Mouse (Mus musculus) gonadal fat pad, adult 2 months (tissue): Measurements from ENCODE around the gene Serpinh1. TPM values are rescaled to one million over a fixed set of nuclear protein-coding genes. Genes with fewer than 3 reads are reported as not detected.

Experiments
- DNase-seq: peaks from one replicate; pipeline ENCODE4 v3.0.0-alpha.2; 2012; ENCODE audit warnings: low read depth
- polyA plus RNA-seq: library from polyadenylated mRNA; depleted of rRNA; stranded (reverse); fragments of >200 nt; gene quantifications from 2 replicates; pipeline ENCODE4 v1.2.3, GENCODE M21; 2012; rRNA removed

Gene Serpinh1
- polyA plus RNA-seq: 283 and 502 TPM in 2 replicates

DNA sequence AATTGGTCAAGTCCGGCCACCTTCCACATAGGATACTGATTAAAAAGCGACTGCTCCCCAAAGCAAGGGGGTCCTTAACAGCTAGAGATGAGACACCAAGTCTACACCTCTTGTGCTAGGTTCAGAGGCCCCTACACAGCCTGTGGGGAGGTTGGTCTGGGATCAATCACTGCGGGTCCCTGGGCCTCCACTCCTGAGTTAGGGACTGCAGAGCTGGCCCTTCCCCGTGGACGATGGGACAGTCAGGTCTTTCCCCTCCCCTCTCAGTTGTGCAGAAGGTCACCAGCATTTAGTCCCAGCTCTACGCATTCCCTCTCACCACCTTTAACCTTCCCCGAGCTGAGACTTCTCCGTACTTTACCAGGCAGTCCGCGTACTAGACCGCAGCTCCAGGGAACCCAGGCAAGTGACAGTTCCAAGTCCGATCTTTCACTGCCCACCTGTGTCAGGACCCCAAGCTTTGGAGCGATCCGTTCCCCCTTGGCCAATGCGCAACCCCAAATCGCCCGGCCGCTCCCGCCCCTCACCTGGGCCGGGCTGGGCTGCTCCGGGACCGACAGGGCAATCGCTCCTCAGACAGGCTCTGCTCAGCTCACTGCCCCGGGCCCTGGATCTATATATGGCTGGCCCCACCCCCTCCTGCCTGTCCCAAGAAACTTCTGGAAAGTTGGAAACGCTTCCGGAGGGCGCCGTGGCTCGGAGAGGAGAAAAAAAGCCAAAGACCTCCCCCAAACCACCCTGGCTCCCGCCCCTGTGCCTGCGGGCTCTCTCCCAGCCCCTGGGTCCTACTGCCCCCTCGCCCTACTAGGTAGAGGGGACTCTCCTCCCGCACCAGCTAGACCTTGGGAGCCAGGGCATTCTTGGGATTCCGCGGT, at the start of gene Serpinh1:
Serpinh1 (minus strand) TSS at position 714 of the 875 bp plus-strand sequence.
- DNase-seq: no peak

DNA sequence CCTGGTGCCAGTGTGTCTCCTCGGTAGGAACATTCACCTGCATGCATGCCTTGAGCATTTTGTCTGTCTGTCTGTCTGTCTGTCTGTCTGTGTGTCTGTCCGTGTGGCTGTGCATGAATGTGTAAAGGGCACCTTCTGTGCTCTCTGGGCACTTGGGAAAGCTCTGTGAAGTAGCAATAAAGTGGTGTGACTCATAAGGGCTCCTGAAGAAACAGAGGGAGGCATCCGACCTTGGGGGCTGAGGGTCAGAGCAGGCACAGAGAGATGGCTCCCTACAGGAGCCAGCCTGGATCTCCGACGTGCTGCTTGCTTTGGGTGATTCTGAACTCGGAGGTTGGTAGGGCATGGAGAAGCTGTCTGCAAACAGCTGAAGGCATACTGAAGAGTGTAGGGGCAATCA, 49.4 kb upstream of the Serpinh1 start:
- no peak for DNase-seq

DNA sequence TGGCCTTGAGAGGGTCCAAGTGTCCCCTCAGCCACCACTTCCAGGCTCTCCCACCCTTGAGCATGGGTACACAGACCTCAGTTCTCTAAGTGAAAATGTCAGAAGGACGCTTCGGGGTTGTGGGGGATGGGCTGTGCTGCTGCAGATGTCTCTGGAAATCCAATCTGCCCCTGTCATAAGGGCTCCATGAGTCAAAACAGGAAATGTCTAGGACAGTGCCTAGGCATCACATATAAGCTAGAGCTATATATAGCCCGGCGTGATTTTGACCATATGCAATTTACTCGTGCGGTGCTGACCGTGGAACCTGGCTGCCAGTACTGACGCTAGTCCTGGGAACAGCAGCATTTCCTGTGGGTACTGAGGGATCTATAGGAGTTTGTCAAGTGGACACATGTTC, 48.3 kb upstream of the Serpinh1 start:
- no peak for DNase-seq

DNA sequence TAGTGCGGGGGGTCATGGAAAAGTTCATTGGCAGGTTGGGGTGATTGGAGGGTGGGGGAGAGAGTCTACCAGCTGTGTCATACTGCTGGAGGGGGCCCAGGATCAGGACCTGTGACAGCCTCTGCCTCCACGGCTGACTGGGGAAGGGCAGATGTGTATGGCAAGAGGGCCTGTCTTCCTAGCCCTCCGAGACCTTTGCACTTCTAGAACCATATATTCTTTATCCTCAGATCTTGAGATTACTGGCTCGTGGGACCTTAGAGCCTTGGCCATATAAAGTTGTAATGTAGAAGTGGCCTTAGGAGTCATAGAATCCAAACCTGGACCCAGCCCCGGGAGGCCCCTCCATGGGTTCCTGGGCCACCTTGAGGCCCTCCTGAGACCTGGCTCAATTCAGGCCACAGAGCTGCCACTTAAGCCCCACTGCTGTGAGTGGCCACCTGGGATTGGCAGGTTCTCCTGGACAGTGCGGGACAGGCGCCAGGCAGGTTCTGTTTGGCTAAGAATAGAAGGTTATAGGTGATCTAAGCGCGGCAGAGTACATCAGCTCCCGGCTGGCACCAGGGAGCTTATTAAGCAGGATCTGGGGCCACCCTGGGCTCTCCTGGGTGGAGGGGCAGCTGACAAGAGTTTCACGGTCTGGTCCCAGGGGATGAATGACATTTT, 44.1 kb upstream of the Serpinh1 start:
- DNase-seq: no peak

DNA sequence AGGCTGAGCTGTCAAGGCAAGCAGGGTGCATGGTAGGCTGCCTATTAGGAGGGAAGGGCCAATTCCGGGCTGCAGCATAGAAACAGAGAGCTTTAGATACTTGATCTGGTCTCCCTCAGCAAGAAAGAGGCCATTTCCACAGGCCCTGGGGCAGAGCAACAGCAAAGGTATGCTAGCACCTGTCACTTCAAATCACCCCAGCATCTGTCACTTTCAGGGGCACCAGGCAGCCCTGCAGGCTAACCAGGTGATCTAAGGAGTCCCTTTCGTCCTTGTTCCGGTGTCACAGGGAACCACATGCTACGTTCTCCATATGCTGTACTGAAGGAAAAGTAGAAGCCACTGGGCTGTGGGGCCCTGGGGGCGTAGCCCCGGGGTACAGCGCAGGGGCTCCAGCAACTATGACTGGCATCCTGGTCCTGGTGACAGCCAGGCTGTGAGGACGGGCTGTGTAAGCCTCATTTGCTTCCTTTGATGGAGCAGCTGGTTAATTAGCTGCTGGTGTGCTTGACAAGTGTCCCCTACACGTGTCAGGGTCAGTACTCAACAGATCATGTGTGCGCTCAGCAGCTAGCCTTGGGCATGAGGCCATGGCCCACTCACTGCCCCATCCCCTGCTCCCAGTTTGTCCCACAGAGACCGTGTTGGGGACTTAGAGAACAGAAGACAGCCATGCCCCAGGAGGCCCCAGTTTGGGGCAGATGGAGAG, 43.0 kb upstream of the Serpinh1 start:
- no peak for DNase-seq

DNA sequence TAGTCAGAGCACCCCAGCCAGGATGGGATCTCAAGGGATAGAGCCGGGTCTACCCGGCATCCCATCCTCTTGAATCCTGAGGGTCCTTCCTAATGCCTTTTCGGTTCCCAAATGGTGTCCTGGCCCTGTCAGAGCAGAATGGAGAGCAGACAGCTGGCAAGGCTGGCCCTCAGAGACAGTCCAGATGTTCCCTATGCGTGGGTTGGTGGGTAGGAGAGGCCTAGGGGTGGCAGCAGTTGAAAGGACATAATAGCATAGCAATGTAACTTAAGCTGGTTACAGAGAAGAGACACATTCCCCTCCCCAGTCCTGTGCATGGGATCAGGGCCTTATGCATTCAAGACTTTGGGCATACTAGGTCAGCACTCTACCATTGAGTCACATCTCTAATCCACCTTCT, 42.3 kb upstream of the Serpinh1 start:
- no peak for DNase-seq

DNA sequence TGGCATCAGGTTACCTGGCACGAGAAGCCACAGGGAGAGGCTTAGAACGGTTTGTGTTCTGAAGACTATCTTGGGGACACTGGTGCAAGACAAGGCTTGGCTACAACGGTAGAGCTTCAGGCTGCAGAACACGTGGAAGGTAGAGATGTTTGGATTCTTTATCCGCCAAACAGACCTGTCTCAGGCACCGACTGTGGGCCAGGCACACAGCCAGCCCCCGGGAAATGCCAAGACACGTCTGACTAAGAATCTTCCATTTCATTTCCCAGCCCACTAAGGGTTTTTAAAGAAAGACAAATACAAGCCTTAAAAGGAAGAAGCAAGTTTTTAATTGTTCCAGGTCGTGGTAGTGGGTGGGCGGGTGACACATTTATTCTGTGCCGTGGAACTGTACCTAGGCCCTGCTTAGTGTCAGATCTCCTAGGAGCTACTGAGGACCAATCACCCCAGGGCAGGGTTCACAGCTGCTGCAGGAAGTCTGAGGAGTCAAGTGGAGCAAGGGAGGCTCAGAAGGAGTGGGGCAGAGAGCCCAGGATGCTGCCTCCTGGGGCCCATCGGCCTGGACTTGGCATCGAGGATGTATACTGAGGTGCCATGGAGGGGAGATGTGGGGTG, 40.8 kb upstream of the Serpinh1 start:
- DNase-seq: peak; percentile 75

DNA sequence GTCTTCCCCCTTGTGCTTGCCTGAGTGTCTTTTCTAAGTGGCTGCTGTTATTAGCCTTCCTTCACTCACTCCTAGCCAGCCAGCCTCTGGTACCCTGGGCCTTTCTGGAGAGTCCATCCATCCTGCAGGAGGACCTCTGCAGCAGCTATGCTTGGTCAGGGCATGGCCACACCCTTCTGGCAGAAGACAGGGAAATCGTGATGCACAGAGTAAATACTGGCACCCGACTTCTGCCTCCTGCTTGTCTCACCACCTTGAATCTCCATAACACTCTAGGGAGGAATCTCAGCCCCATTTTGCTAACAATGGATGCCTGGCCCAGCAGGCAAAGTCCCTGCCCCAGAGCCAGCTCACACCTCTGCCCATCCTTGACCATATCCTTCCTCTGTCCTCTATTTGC, 39.7 kb upstream of the Serpinh1 start:
- DNase-seq: no peak

DNA sequence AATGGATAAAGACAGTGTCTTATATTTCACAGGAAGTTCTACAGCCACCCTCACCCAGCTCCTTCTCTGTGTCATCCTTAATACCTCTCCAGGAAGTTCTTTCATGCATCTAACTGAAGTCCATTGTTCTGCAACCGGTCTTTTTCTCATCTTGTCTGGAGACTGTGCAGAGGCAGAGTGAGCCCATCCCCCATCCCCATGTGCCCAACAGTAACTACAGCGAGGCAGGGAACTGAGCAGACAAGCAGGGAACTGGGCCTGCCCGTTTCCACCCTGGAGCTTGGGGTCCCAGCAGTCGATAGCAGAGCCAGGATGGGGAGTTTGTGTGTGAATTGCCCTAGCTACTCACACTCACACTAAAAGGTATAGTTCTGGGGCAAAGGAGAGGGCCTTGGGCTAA, 37.5 kb upstream of the Serpinh1 start:
- DNase-seq: no peak

DNA sequence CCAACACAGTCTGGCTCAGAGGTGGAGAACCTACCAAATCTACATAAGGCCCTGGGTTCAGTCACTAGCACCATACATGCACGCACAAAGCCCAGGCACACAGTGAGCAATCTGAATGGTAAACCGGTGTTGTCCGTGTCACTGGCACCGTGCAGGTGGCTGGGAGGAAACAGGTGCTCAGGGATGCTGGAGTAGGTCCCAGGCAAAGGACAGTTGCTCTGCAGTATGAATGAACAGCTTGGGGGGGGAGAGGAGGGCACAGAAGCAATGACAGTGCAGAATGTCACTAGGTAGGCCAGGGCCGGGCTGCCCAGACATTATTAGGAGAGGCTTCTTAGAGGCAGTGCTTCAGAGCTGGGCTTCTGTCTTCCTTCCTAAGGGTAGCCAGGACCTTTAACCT, 34.3 kb upstream of the Serpinh1 start:
- no peak for DNase-seq

DNA sequence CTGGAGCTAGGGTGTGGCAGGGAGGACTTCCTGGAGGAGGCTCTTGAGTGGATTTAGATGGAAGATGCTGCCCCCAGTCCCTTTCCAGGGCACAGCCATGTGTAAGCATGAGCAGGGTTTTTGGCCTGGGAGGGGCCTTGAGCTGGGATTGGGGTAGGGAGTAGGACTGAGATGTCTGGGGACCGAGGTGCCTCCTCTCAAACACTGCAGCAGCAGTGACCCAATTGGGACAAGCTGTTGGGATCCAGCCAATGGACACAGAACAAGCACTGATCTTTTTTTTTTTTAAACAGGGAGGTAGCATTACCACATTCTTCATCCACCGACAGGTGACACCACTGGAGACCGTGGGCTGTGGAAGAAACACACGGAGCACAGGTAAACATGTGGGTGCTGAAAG, 33.8 kb upstream of the Serpinh1 start:
- no peak for DNase-seq

DNA sequence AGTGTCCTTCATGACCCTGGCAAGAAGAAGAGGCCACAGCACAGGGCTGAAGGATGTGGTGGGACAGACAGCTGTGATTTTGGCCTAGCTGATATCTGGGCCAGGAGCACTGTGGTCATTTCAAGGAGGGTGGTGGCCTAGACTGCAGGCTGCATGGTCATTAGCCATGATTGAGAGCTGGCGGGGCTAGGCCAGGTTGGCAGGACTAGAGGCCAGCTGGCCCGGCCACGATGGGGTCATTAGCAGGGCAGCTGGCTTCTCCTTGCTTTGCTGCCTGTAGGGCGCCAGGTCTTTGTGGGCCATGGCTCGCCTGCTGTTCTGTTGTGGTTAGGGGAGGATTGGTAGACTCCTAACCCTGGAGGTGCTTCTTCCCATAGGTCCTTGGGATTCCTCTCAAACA, 33.0 kb upstream of the Serpinh1 start:
- no peak for DNase-seq

DNA sequence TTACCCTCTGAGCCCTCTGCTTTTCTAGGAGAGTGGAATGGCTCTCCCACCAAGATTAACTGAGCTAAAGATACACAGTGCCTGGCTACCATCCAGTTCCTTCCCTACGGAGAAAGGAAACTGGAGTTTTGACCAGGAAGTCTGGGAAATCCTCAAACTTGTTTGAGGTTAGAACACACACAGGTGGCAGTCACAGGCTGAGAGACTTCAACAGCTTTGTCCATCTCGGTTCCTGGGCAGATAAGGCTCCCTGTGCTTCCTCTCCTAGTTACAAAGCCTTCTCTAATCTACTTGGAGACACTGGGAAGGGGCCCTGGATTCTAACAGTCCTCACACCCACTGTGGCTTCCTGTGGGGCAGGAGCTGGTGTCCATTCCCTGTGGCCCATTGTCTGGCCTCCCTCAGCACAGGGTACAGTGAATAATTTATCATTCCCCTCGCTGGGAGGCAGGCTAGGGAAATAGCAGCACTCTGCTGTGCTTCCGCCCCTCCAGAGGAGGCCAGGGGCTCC, 31.1 kb upstream of the Serpinh1 start:
- no peak for DNase-seq

DNA sequence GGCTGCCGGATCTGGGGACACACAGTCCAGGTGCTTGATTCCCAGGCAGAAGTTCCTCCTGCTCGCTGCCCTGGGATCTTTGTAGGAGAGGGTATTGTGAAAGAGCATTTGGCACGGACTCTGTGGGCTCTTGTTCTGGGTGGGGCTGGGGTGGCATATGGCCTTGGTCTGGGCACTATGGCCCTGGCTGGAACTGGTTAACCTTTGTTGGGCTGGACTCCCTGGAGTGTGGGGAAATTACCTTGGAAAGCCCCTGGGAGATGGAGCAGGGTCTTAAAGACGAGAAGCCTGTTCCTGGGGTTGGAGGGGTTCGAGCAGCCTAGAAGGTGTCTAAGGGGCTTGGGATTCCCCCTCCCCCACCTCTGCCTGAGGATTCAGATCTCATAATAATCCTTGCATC, 30.2 kb upstream of the Serpinh1 start:
- DNase-seq: no peak

DNA sequence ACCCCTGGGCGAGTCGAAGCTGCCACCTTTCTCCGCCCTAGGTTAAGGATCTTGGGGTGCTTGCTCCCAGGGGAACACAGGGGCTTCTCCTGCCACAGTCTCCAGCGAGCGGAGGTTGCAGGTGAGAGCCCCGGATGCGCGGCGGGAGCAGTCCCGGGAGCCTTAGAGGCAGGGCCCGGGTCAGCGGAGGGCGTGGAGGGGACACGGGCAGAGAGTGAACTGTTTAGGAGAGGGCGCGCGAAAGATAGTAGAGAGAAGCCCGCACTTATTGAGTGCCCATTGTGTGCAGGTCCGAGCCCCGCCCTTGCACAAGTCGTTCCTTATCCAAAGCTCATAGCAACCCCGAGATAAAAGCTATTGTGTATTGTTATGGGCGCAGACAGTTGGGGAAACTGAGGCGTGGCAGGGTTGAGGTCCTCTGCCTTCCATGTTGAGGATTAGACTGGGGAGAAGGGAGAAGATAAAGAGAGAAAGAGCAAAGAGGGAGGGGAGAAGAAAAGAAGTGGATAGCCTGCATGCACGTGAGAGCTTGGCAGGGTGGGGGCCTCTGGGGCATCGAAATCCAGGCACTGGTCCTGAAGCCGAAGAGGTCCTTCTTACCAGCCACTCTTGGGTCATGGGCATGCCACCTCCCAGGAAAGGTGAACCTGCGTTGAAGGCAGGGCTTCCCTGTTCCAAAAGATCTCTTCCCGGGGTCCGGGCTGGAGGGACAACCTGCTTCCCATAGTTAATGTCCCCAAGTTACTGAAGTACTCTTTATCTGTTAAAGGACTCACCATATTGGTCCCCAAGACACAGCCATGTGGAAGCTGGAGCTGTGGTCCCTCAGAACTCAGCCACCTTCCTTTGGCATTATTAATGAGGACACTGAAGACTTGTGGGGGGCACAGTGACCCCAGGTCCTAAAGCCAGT, 29.3 kb upstream of the Serpinh1 start:
- no peak for DNase-seq

DNA sequence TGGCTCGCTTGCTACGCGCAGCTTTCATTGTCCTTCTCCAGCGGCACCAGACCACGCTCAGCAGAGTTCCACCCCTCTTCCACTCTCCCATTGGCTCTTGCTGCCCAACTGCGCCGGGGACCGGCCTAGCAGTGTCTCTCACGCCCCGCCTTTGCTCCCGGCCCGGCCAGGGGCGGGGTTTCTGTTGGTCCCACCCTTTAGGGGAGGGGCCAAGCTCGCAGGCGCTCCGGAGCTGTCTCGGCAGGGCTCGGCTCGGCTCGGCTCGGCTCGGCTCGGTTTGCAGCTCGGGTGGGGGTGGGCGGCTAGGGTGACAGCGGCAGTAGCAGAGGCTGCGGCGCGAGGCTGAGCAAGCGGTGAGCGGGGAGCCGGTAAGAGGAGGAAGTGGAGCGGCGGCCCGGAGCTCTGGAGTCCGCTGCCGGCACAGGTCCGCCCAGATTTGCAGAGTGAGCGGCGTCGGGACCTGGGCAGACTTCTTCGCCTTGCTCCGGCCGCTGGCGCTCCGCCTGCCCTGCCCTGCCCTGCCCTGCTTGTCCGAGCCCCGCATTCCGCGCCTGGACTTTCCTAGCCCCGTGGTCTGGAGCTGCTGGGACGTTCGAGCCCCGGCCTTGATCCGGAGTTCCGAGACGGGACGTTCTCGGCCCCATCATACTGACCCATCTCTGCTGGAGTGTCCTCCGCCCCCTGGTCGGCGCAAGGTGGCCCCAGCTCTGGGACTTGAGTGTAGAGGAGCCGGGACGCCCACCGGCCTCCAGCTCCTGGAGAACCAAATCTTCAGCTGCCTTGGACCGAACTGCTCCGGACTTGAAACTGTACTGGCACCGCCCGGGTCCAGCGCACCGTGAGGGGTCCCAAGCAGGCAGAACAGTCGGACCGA, 28.4 kb upstream of the Serpinh1 start, which contains the start of gene Gdpd5:
Gdpd5 (plus strand) TSS at position 201 of the 874 bp plus-strand sequence.
- peak; percentile 64 for DNase-seq

DNA sequence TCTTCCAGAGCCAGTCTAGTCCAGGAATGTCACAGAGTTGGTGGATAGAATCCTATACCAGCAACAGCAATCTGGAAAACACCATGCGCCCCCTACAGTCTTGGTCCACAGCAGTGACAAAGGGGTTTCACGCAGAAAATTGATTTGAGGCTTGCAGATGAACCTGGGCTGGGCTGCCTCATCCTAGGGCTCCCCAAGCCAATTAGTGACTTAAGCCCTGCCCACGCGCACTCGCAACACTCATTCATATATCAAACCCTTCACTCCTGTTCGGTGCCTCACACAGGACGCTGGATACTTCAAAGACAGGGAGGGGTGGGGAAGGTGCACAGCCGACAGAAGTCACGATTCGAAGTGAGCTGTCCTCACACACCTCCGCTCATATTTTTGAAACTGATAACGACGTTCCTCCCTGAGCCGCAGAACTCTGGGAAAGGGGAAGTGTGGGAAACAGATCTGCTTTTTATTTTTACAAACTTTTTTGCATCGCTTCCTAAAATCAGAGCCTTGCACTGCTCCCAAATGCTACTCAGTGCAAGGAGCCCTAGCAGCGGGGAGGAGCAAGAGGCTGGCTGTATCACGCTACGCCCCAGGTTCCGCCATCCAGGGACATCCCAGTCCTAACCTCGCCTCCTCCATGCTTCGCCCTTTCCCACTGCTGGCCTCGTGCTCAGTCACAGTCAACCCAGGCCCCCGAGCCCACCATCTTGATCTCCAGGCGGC, 27.6 kb upstream of the Serpinh1 start:
- no peak for DNase-seq

DNA sequence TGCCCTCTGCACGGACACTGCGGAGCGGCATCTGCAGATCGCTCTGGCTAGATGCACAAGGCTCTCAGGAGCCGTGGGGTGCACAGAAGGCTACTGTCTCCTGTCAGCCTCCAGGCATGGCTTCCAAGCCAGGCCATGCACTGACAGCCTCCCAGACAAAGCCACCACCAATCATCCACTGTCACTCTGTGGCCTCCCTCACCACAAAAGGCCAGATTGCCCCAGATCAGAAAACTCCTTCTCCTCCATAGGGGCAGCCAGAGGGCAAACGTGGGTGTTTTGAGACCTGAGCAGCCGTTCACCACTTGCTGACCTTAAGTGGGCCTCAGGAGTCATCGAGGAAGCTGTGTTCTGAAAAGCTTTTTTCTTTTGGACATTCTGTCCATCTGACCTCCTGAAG, 25.8 kb upstream of the Serpinh1 start:
- no peak for DNase-seq

DNA sequence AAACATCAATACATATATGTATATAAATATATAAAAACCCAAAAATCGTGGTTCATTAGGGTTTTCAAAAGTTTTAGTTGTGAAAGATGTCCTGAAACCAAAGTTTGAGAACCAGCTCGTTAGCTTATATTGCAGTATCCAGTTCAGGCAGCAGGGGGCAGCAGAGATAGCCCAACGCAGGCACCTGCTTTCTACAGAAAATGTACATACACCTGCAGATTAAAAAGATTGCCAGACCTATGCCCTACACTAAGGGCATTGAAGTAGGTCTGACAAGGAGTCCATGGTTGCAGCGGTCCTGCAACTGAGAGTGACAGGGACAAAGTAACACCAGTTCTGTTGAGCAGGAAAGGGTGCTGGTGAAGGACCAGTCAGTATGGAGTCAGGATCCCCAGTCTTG, 22.4 kb upstream of the Serpinh1 start:
- no peak for DNase-seq
